Mouse (Mus musculus) adrenal gland, adult 10 weeks (tissue): ENCODE data around the gene Tmem174. TPM values are rescaled to one million over a fixed set of nuclear protein-coding genes. Genes with fewer than 3 reads are reported as not detected.

ENCODE experiments used
- polyA plus RNA-seq: library from polyadenylated mRNA; stranded (reverse); fragments of 350-450 nt; fragmentation: Illumina TruSeq; extraction: RNeasy Lipid Tissue Mini Kit (QIAGEN cat#74804); gene quantifications from one replicate; pipeline ENCODE4 v1.2.3, GENCODE M21; 2014; ENCODE audit warnings: low read depth, low replicate concordance

The Tmem174 gene
- not detected for polyA plus RNA-seq

DNA sequence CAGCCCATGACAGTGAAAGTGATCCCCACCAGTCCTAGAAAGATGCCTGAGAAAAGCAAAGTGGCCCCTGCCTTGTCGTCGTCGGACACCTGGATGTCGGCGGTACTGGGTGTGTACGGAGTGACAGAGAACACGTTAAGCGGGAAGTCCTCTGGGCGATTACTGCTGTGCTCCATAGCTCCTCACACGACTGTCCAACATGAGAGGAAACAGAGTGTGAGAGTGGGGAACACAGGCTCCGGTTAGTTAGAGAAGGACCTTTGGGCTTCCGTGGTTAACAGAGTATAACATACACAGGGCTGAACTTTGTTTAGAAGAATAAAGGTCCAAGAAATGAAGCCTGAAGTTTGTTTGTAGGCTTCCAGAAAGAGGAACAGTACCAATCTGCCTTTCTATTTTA is at the start of gene Tmem174:
TSS of gene Tmem174 (minus strand) at position 266 of the 400 bp plus-strand sequence.

Other genes with a start within 250 kb of the Tmem174 start
- gene Gm10320, start 145.4 kb downstream of the Tmem174 start, polyA plus RNA-seq: not detected
- gene Tmem171, start 57.4 kb upstream of the Tmem174 start, polyA plus RNA-seq: not detected
- gene Fcho2, start 178.0 kb upstream of the Tmem174 start, polyA plus RNA-seq: 195 TPM